Mouse (Mus musculus): ENCODE results near the gene Lcor. TPM values are rescaled to one million over a fixed set of nuclear protein-coding genes. Genes with fewer than 3 reads are reported as not detected.
A peak's percentile ranks its signal among the peaks of the same experiment; 100 is the strongest.

The Lcor gene
- total RNA-seq, 4 experiments from 2014 or later: 18.7 to 21.9 (median 20.4) TPM

DNA sequence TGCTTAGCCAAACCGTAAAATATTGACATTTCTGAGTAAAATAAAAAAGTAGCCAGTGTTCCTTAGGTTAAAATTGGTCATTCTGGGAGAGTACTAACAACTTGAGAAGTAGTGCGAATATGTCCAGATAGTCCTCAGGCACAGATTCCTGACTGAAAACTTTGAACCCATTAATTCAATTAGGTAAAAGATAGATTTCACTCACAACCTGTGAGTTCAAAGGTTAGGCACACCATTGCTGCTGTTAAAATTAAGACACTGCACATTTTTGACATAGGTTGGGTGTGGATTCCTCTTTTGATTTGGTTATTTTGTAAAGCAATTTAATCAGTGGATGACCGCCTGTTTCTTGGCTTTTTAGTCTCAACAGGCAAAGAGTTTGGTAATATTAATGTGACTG, 78.4 kb downstream of the Lcor start:
- no peak for DNase-seq (ENCODE audit: low spot score in 2 of 2)

DNA sequence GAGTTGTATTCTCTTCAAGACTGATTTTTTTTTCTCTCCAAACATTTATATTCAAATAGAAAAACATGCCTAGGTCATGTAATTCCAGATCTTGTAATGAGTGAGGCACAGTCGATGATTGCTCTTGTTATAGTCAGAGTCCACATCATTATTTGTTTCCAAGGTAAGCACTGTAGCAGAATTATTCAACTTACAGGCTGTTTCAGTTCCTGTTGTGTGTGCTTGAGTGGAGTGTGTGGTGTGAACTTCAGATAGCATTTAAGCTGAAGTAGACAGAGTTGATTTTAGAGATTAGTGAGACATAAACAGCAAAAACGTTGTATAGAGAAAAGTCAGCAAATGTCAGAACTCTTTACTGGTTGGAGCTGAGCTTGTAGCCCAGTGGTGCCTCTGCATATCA, 86.4 kb downstream of the Lcor start:
- DNase-seq (ENCODE audit: low spot score in 2 of 2): no peak

DNA sequence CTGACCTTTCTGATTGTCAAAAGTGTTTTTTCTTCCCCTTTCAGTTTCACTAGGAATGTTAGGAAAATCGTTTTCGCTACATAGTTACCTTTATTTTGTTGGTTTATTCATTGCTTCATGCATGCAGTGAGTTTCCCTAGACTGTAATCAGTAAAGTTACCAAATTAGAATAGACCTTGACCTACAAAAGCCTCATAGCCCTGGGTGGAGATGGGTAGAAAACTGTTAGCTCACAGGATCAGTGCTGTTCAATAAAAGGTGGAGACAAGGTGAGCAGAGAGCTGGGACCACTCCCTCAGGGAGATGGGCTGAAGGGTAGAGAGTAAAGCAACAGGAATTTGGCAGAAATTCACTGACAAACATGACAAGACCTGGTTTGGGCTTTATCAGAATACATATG, 91.3 kb downstream of the Lcor start:
- DNase-seq (ENCODE audit: low spot score in 2 of 2): no peak

DNA sequence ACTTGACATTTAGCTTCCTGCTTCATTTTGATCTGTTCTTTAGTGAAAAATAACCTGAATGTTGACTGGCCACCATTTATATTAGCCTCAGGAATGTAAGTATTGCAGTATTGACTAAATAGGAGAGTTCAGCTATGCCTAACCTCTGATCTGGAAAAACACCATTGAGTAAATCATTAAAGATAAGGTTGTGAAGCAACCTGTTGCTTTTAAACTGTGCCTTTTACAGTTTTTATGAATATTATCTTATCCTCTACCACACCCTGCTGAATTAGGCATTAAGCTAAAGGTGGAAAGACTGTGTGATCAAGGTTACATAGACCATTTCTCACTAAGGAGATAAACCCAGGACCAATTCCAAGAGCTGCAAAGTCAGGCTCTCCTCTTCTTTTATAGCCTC, 95.1 kb downstream of the Lcor start:
- no peak for DNase-seq (ENCODE audit: low spot score in 2 of 2)

DNA sequence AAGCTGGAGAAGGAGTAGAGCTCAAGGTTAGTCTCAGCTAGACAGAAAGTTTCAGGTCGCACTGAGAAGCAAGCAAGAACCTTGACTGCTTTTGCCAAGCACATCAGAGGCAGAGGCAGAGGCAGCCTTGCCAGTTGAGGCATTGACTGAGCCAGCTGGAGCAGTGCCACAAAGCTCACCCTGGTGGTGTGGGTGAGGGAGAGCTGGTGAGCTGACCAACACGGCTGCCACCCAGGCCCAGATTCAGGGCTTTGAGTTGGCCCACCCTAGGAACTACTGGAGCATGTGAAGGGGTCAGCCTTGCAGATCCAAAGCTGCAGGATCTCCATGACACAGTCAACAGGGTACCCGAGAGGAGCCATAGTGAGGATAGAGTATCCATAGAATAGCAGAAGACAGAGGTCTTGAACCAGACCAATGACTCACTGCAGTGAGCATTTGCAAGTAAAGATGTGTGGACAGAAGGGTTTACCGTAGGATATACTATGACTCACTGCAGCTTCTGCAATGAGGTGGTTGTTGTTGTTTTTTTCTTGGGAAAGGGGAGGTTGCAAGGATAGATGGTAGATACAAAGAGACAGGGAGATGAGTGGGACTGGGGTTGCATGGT, 97.0 kb downstream of the Lcor start:
- DNase-seq (ENCODE audit: low spot score in 2 of 2): no peak

DNA sequence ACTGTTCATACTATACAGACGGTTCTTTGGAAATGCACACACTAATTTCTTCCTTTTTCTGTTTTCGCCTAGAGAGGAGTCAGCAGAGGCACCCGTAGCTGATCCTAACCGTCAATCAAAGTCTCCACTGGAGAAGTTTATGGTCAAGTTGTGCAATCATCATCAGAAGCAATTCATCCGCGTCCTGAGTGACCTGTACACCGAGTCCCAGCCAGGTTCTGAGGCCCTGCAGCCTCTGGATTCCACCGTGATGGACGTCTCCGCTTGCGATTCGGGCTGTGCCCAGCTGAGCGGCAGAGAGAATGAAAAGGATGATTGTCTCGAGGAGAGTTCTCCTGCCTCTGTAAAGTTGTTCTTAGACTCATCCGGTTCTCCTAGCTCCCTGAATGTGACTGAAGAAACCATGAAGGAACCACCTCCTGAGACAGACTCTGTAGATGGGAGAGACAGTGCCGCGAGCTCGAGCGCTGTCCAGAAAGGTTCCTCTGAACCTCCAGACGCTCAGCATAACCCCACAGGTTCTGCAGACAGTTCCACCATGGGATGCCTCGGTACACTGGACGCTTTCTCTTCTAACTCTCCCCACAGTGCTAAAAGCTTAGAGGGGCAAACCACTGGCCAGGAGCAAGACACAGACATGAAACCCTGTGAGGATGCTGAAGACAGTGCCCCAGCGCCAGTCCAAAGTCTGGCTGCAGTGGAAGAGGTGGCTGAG, 99.4 kb downstream of the Lcor start, which contains the start of gene Gm340:
Gene Gm340 (plus strand): TSS at position 665 of the 715 bp plus-strand sequence.
- no peak for DNase-seq (ENCODE audit: low spot score in 2 of 2)

DNA sequence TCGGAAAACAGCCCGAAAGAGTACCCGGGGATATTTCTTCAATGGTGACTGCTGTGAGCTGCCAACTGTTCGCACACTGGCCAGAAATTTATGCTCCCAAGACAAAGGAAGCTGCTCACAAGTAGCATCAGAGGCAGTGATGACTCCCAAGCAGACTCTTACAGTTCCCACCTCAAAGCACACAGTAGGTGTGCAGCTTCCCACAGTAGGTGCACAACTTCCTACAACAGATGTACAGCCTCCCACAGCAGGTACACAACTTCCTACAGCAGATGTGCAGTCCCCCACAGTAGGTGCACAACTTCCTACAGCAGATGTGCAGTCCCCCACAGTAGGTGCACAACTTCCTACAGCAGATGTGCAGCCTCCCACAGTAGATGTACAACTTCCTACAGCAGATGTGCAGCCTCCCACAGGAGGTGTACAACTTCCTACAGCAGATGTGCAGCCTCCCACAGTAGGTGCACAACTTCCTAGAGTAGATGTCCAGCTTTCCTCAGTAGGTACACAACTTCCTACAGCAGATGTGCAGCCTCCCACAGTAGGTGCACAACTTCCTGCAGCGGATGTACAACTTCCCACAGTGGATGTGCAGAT, 100.6 kb downstream of the Lcor start:
- DNase-seq (ENCODE audit: low spot score in 2 of 2): no peak

DNA sequence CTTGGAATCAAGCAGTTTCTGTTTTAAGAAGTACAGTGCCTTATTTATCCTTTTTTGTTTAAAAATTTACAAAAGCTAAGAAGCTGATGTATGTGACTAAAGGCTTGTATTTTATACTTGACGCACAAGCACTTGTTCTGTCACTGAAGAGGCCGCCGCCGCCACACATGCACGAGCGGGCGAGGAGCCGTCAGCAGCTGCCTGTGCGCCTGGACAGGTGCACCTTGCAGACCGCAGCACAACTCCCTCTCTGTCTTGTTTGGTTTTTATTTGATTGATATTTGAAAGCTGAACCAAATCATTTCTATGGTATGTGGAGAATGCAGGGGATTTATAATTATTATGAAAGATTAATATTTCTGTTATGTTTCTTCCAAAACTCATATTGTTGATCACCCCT, 104.3 kb downstream of the Lcor start:
- no peak for DNase-seq (ENCODE audit: low spot score in 2 of 2)

DNA sequence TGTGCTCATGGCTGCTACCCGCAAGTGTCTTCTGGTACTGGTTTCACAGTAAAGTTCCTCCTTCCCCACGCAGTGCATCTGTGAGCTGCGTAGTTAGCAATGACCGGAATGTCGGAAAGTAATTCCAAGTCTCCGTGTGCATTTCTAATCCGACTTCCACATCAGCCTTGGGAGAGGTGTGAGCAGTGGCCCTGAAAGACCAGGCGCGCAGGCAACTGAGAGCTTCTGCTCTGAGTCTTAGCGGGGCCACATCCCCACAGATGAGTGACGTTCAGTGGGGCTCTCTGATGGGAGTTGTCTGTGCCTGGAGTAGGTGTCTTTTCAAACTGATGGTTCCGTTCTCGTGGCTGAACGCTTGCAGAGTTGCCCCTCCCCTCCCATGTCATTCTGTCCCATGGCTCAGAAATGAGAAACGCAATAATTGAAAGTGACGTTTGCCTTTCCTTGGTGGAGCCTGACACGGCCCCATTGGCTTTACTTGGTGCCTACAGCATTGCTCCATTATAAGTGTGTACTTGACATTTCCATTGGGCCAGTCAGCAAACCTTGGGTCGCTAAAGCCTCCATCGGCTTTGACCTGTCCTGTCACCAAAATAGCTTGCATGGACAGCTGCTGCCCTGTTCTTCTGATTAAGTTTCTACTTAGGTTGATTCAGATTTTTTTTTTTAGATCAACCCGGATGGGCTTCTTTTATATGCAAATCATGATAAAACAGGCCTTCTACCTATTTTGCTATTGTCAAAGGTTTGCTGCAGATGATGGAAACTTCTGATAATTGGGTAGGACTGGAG, 105.2 kb downstream of the Lcor start:
- no peak for DNase-seq (ENCODE audit: low spot score in 2 of 2)

DNA sequence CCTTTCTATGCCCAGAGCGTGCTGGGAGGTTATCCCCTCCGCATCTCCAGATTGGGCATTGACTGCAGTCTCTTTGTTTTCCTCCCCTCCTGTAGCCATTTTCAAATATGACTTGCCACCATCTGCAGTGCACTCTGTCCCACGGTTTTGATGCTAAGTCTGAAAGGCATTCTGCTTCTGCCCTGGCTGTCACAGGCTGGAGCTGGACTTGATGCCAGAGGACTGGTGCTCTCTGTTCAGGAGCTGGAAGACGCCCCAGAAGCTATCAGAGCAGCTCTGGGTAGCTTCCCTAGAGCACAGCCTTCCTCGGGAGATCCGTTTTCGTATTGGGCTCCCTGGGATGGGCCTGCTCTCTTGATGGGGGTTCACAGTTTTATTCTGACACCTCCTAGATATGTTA, 106.6 kb downstream of the Lcor start:
- no peak for DNase-seq (ENCODE audit: low spot score in 2 of 2)

DNA sequence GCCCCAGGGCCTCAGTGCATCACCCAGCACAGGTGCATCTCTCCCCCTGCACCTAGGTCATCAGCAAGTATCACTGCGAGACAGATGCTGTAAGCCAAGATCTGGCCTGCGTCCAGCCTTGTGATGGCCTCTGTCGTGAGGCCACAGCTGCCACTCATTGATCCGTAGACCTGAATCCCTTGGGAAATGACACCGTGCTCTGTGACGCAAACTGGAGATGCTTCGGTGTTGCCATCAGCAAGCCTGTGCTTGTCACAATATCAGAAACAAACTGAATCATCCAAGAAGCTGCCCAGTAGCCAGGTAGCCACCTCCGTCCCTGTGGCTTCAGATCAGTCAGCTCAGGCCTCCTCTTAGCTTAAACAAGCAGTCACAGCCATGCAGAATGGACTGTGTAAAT, 107.2 kb downstream of the Lcor start:
- DNase-seq (ENCODE audit: low spot score in 2 of 2): no peak

DNA sequence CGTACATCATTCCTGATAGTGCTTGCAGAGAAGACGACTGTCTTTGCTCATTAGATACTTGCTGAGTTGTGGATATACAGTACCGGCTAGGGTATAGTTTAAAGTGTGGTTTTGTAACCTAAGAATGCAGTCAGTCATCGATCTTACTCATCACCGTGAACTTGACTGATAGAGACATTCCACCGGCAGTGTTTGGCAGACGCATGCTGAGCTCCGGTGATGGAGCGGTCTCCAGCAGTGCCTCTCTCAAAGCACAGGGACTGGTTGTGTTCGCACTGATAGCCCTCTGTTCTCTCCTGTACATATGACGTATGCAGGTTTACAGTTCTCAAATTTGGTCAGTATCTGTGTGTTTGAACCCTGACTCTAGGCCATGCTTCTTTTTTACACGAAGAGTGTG, 109.4 kb downstream of the Lcor start:
- DNase-seq (ENCODE audit: low spot score in 2 of 2): no peak

DNA sequence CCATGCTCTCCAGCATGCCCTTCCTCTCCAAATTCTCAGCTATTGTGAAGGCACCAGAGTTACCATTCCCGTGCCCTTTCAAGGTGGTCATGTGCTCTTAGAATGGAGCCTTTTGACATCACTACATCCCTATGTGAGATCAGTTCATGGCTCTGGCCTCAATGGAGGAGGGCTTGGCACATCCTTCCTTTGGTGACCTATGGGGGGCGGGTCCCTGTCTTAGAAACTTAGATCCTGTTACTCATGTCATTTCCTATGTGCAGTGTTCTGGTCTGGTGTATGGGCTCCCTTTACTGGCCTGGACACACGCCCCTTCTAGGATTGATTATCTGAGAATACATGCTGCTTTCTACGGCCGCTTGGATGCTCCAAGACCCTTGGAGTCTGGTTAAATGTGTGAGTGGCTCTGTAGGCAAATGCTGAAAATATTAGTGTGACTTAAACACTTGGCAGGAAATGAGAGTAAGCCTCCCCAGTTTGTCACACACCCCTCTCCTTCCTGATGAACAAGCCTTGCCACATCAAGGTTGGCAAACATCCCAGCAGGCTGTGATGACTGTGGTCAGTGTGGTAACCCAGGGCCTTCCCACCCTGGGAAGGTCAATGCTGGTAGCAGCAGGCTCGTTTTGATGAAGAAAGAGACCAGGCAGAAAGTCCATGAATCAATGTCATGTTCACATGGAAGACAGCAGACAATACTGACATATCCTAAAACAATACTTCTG, 114.9 kb downstream of the Lcor start:
- DNase-seq (ENCODE audit: low spot score in 2 of 2): no peak

DNA sequence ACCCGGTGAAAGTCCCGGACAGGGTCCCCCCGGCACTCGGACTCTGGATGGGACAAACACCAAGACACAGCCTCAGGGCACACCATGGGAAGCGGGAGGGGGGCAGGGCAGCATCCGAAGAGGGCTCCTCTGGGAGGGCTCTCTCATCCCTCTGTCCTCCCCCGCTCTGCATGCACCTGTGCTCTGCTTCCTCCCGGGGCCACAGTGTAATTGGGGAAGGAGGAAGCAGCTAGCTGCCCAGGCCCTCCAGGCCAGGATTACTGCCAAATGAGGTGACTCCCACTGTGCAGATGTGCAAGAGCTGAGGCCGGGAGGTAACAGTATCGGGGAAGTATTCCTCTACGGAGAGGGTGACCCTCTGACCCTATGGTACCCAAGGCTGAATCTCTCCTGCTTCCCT, 118.2 kb downstream of the Lcor start:
- no peak for DNase-seq (ENCODE audit: low spot score in 2 of 2)

DNA sequence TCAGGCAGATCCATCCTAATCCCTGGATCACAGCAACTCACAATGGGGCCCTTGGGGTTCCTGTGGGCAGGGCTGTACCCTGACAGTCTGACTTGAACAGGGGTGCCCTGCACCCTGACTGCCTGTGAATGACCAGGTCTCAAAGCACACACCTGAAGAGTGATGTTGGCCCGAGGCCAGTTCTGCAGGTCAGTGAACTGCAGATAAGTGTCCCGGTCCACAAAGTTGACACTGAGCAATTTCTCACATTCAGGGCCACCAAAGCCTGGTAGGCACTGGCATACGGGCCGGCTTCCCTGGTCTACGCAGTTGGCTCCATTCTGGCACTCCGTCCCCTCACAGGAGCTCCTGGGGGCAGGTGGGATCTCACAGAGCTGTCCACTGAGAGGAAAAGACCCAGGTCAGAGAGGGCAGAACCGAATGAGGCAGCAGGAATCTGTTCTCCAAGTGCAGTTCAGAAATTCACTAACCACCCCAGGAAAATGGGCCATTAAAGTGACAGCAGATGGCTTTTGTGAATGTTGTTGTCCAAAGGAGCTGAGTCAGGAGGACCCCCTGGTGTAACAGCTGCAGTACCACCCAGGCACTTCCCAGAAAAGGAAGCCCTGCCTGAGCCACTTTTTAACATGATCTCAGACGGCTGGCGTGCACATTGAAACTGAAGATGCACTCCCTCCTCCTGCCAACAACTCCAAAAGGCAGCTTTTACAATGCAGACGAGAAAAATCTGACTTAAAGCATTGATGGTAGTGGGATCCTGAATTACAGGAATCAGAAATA, 124.0 kb downstream of the Lcor start:
- DNase-seq (ENCODE audit: low spot score in 2 of 2): peak; percentile 54 to 55

DNA sequence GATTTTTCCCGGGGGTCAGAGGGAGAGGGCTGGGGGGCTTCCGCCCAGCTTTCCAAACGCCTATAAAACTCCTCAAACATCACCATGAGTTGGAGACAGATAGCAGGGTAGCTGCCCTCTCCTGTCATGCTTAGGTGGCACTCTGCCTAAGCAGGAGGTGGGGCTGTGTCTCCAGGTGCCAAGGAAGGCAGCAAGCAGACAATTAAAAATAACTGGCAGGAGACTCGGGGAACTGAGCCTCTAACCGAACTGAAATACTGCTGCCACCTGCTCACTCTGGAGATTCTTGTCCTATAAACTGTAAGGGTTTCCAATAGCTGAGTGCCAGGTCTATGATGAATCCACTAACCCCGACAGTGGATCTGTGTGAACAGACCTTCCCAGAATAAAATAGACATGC, 129.2 kb downstream of the Lcor start:
- DNase-seq (ENCODE audit: low spot score in 2 of 2): no peak

Data from layer of hippocampus, adult 8-10 months (tissue).